Mouse (Mus musculus) spleen, embryonic (tissue): ENCODE measurements around the gene Tenm3.

ENCODE experiments used
- CTCF ChIA-PET: fragments of 350-600 bp; sonication (Branson Sonifier 250); formaldehyde crosslinking; loops from one replicate; lab custom pipeline; 2022; lab: Charles Lee

The Tenm3 gene

GRCm38 (mm10) chr8:48809104-48809503 lies 34.6 kb downstream of the Tenm3 start:
- CTCF ChIA-PET = no interaction called here

GRCm38 (mm10) chr8:48803070-48803469 lies 40.7 kb downstream of the Tenm3 start:
- CTCF ChIA-PET = no interaction called here

GRCm38 (mm10) chr8:48802231-48802630 lies 41.5 kb downstream of the Tenm3 start:
- CTCF ChIA-PET = no interaction called here

GRCm38 (mm10) chr8:48797955-48798359 lies 45.8 kb downstream of the Tenm3 start:
- CTCF ChIA-PET = no interaction called here

- CTCF ChIA-PET = no interaction called here
Measured at GRCm38 (mm10) chr8:48794285-48794684, 49.5 kb downstream of the Tenm3 start.

- CTCF ChIA-PET = no interaction called here
Measured at GRCm38 (mm10) chr8:48793729-48794128, 50.0 kb downstream of the Tenm3 start.

- CTCF ChIA-PET = no interaction called here
Measured at GRCm38 (mm10) chr8:48792587-48793326, 51.0 kb downstream of the Tenm3 start.

GRCm38 (mm10) chr8:48783308-48783707 lies 60.4 kb downstream of the Tenm3 start:
- CTCF ChIA-PET = no interaction called here

- CTCF ChIA-PET = no interaction called here
Measured at GRCm38 (mm10) chr8:48780628-48781027, 63.1 kb downstream of the Tenm3 start.

GRCm38 (mm10) chr8:48779194-48779593 lies 64.6 kb downstream of the Tenm3 start:
- CTCF ChIA-PET = no interaction called here

- CTCF ChIA-PET = no interaction called here
Measured at GRCm38 (mm10) chr8:48776081-48776480, 67.7 kb downstream of the Tenm3 start.

GRCm38 (mm10) chr8:48775531-48776037 lies 68.2 kb downstream of the Tenm3 start:
- CTCF ChIA-PET = no interaction called here

GRCm38 (mm10) chr8:48774837-48775236 lies 68.9 kb downstream of the Tenm3 start:
- CTCF ChIA-PET = no interaction called here

GRCm38 (mm10) chr8:48766545-48767234 lies 77.1 kb downstream of the Tenm3 start:
- CTCF ChIA-PET = no interaction called here

- CTCF ChIA-PET = no interaction called here
Measured at GRCm38 (mm10) chr8:48765212-48765611, 78.5 kb downstream of the Tenm3 start.

- CTCF ChIA-PET = no interaction called here
Measured at GRCm38 (mm10) chr8:48764011-48764410, 79.7 kb downstream of the Tenm3 start.

- CTCF ChIA-PET = no interaction called here
Measured at GRCm38 (mm10) chr8:48756874-48757273, 86.9 kb downstream of the Tenm3 start.

- CTCF ChIA-PET = no interaction called here
Measured at GRCm38 (mm10) chr8:48755492-48755891, 88.3 kb downstream of the Tenm3 start.

GRCm38 (mm10) chr8:48754959-48755358 lies 88.8 kb downstream of the Tenm3 start:
- CTCF ChIA-PET = interaction anchor here (0.6 kb wide), 1 partner anchor 34 kb away, joined by 3 read pairs; no protein-coding TSS in a partner anchor

GRCm38 (mm10) chr8:48751965-48752364 lies 91.8 kb downstream of the Tenm3 start:
- CTCF ChIA-PET = no interaction called here

GRCm38 (mm10) chr8:48748503-48749059 lies 95.2 kb downstream of the Tenm3 start:
- CTCF ChIA-PET = no interaction called here

- CTCF ChIA-PET = no interaction called here
Measured at GRCm38 (mm10) chr8:48743912-48744311, 99.8 kb downstream of the Tenm3 start.

- CTCF ChIA-PET = no interaction called here
Measured at GRCm38 (mm10) chr8:48742741-48743140, 101.0 kb downstream of the Tenm3 start.
